Mouse (Mus musculus): ENCODE results near the gene Hoxd12.

Gene Hoxd12

DNA sequence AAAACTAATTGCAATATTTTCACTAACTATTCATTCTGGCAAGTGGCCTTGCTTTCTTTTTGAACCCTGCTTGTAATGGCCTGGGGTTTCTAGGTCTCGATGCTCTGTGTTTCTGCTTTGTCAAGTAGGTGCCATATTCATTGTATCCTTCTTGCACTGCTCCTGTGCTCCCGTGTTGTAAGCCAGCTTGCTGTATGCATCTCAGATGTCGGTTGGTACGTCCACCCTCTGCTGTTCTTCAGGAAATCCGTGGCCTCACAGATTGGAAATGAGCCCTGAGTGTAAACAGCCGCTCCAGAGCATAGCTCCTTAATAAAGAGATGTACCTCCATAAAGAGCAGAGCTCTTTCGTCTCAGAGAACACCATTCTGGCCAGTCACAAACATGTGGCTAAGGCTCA lies 32.8 kb downstream of the Hoxd12 start:
- DNase-seq (ENCODE audit: low spot score in 2 of 2): no peak

DNA sequence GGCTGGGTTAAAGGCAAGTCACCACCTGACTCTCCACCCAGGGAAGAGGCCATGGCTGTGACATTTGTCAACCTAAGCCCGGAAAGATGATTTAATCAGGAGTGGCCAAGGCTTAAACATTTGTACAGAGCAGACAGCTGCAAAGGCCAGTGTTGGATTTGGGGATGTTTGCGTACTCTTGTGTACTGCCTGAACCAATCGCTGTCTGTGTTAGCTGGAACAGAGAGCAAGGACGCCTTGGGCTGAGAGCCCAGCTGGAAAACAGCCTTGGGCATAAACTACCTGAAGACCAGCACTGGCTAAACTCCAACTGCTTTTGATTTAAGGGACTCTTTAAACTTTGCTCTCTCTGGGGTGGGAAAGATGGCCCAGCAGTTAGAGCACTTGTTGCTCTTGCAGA lies 33.9 kb downstream of the Hoxd12 start:
- DNase-seq (ENCODE audit: low spot score in 2 of 2): no peak

DNA sequence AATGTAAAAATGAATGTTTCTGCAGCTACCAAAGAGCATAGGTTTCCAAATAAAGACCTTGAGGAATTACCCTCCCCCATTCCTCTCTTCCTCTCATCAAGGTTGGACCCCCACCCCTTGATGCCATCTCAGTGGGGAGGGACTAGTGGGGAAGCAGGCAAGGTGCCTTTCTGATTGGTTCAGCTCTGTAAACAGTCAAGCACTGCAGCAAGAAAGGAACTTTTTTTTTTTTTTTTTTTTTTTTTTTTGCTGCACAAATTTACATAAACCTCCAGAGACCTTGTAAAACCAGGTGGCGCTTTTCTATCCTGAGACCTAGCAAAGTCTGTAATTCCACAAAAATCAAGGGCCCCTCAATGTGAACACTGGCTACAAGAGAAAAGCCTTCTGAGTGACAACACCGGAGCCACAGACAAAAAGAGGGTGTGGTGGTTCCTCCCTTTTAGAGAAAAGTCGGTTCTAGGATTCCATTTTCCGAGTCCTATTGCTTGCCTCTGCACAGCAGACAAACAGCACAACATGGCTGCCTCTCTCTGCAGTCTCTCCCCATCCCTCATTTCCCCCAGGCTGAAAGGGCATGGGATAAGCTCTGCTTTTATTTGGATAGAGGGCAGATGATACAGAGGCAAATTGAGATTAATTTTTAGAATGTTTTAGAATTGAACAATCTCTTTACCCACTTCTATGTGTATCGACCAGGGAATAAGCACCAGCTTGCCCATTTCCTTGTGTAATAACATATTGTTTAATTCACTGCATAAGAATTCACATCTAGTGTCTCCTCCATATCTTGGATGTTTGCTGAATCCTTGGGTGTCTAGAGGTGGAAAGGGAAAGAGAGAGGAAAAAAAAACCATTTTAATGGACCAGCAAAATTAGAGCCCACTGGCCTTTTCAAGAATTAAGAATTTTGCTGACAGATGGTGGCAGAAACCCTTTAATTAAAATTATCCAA lies 34.9 kb downstream of the Hoxd12 start:
- no peak for DNase-seq (ENCODE audit: low spot score in 2 of 2)

DNA sequence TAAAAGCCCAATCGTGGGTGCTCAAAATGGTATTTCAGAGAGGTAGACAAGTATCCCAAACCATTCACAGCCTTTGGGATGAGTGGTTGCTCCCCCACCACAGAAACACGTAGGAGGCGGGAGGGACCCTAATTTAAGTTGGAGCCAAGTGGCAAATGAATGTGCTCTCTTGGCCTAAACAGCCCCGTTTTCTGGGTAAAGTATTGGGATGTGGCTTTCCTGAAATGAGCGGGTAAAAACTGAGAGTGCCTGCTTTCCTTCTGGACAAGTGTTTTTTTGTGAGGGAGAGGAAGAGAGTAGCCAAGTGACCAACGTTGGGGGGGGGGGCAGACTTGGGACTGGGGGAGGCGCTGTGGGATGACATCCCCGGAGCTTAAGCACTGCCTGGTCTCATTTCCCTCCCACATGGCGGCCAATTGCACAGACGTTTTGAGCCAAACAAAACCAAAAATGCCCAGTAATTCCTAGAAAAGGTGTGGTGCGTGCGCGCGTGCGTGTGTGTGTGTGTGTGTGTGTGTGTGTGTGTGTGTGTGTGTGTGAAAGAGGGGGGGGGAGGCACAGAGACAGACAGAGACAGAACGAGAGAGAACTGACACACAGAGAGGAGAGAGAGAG lies 36.2 kb downstream of the Hoxd12 start:
- no peak for DNase-seq (ENCODE audit: low spot score in 2 of 2)

DNA sequence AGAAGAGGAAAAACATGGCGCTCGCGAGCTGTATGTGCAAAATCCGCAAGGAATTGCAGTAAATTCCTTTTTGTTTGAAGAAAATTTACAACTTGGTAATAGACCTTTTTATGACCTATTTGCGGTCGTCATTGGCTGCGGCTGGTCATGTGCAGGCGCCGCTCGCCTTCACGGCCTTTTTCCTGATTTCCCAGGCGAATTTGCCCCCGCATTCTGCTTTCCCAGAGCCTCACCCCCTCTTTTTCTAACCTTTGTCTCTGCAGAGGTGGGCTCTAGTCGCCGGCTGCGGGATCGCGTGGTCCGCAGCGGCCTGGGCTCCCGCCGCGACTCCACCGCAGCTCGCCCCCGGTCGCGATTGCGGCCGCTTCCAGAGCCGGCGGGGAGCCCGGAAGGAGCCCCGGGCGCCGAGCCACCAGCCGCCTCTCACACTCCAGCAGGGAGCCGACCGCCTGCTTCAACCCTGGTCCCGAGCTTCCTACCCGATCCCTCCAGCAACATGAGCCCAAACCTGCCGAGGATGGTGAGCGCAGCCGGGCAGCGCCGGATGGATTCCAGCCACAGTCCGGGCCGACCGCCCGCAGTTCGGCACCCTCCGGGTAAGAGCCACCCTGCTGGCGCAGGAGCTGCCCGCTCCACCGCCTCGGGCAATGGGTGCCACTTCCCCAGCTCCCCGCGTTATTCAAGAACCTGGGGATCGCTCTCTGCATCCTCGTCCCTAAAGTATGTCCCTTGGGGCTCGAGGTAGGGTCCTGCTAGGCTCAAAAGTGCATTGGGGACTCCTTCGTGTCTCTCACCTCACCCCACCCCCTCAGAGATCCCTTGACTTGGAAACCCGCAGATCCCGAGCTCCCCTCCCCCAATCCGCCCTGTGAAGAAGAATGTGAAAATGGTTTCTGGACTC lies 37.2 kb downstream of the Hoxd12 start, which contains the start of the genes Hoxd3 and Hoxd4:
Gene Hoxd3, plus strand, starts transcription at position 207 of the 901 bp plus-strand sequence.
Gene Hoxd4, plus strand, starts transcription at position 209 of the 901 bp plus-strand sequence.
- no peak for DNase-seq (ENCODE audit: low spot score in 2 of 2)

DNA sequence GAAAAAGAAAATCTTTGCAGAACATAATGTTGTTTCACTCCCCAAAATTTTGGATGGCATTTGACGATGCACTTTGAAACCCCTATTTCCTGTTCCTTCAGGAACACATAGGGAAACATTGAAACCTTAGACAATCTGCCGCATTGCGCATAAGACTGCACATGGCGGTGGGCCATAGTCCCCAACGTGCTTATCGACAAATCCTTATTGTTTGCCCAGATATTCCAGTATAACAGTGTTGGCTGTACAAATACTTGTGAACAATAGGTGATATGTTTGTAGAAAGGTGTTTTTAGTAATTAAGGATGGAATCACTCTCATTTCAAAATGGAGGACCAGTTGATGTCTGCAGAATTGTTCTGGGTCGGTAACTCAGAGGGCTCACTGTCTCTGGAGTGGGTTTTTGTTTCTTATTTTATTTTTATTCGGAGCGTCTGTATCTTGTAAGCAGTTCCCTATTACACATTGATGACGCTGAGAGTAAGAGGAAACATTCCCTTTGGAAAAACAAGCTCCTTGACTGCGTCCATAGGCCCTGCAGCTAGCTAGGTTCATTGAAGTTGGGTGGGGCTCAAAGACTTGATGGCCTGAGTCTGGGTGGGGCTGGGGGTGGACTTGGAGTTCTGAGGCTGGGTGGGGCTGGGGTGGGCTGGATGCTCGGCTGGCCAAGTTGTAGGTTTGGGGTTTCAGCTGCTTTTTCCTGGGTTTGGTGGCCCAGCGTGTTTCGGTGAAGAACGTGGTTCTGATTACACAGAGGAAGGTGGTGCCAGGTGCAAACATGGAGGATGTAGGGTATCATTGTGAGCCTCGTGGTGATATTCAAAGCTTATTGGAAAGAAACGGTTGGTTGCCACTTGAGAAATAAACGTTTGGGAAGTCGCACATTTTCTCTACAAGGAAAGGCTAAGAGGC lies 38.7 kb downstream of the Hoxd12 start:
- no peak for DNase-seq (ENCODE audit: low spot score in 2 of 2)

DNA sequence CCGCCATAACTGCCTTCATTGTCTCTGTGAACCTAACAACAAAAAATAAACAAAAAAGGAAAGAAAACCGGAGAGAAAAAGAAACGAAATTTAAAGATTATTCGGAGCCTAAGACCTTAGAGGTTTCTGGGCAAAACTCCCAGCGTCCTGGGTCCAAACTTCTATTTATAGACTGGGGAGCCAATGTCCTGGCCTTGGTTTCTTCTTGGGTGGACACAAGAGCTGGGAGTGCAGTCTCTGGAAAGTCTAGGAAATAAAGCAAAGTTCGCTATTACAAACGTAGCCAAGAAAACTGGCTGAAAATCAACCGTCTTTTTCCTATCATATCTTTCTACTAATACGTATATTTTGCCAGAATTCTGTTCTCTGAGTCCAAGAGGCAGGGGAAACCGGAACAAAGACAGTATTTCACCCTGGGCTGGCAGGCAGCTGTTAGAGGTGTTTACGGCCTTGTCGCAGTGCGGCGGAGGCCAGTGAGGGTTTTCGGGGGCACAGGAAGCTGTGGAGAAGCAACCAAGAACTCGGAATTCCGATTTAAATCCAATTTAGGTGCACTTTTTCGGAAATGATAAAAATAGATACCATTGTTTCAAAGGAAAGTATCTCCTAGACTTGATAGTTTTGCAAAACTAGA lies 39.5 kb downstream of the Hoxd12 start:
- no peak for DNase-seq (ENCODE audit: low spot score in 2 of 2)

DNA sequence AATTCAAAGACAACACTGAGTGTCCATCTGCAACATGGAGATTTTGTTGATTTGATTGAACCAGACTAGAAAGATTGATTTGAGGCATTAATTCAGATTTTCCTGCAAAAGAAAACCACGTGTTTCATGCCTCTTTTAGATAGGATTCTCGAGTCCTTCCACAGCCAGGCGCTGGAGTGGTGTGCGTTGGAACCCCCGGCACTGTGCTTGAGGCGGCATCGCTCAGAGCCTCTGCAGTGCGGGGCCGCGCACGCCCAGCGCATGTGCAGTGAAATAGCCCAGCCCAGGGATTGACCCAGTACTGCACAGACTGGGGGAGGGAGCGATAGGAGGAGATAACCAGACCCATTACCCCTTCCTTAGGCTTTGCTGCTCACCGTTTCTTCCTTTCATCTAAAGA lies 40.1 kb downstream of the Hoxd12 start:
- no peak for DNase-seq (ENCODE audit: low spot score in 2 of 2)

DNA sequence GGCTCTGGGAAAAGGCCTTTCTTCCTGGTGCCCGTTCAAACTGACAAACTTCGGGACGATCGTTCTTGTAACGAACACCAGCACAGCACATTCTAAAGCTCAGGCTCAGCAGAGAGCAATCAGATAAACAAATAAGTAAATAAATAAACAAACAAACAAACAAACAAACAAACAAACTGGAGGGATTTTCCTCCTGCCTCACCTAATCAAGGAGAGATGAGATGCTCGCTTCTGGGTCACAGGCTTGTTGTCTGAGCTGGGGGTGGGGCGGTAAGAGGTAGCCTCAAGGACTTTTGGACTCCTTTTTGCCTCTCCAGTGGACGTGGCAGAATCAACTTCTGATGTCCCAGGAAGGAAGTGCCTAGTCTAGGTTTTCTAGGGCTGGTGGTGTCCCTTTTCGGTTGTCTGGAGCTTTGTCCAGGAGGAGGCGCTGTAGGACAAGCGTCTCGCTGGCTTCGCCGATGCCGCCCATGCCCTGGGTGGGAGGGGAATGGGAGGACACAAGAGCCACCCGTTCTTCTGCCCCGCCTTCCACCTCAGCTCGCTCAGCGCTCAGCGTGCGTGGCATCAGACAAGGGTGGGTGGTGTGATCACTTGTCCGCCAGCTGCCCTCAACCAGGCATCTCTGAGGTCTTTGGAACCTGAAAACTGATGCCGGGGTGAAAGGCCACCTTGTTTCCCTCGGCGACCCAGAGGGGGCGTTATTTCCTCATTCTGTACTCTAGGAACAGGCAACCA lies 40.9 kb downstream of the Hoxd12 start:
- DNase-seq (ENCODE audit: low spot score in 2 of 2): peak; percentile 68 to 88

DNA sequence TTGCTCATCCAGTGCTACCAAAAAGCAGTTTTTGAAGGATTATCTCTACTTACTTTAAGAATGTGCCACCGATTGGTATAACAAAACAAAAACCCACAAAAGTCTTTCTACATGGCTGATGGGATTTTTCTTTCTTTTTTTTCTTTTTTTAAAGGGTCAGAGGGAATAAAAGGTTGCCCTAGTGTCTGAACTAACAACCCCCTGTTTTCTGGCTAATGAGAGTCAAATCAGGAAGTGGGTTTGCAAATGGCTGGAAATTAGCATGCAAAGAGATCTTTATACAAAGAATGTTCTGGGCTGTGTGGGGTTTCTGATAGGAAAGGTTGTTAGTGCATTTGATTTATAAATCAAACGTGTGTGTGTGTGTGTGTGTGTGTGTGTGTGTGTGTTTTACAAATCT lies 45.6 kb downstream of the Hoxd12 start:
- DNase-seq (ENCODE audit: low spot score in 2 of 2): no peak

DNA sequence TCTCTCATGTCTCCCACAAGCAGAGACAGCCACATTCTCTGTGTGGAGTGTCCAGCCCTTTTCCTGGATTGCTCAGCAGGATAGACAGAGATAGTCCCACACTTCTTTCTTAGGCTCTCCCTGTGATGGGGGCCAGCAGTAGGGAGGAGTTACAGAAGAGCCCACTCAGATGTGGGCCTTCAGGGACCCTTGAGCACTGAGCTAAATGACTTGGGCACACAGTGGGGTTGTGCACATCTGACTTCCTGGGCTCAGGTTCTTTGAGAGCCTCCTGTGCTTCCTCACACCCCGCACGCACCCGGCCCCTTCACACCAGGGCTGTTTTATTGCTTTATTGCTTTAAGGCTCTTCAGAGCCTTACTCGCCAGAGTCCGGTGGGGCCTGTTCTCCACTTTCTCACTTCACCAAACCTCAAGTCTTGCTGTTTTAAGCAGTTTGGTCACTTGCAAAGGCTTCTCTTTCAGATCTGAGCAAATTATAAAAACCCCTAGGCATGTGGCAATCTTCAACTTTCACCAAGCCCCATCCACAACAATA lies 46.2 kb downstream of the Hoxd12 start:
- DNase-seq (ENCODE audit: low spot score in 2 of 2): no peak

DNA sequence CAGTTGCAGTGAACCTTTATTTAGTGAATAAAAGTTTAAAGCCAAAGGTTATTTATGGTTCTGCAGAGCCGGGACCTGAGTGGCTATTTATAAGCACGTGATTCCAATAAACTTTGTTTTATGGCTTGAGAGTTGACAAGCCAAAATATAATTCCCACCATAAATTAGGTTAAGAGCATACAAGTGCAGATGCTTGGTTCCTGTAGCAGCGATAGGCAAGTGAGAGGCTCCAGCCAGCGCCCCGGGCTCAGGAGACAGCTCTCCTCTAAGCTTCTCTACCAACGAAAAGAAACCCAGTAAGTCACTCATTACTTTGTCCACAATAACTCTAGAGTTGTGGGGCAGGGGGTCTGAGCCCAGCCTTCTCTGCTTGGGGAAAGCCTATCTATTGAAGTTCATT lies 47.1 kb downstream of the Hoxd12 start:
- DNase-seq (ENCODE audit: low spot score in 2 of 2): no peak

DNA sequence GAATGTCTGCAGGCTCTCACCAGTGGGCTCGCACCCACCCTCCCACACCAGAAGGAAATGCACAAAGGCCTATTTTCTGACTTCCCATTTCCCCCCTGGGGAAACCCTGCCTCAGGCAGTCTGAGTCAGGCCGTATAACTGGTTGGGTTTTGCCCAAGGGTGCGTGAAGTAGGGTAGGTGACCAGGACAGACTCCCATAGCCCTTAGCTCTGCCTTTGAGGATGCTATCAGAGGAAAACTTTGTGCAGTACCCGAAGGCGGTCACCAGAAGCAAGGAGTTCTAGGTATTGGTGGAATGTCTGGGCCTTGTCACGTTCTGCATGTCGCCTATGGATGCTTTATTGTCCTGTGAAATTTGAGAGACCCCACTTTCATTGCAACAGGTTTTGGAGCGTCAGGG lies 48.1 kb downstream of the Hoxd12 start:
- no peak for DNase-seq (ENCODE audit: low spot score in 2 of 2)

DNA sequence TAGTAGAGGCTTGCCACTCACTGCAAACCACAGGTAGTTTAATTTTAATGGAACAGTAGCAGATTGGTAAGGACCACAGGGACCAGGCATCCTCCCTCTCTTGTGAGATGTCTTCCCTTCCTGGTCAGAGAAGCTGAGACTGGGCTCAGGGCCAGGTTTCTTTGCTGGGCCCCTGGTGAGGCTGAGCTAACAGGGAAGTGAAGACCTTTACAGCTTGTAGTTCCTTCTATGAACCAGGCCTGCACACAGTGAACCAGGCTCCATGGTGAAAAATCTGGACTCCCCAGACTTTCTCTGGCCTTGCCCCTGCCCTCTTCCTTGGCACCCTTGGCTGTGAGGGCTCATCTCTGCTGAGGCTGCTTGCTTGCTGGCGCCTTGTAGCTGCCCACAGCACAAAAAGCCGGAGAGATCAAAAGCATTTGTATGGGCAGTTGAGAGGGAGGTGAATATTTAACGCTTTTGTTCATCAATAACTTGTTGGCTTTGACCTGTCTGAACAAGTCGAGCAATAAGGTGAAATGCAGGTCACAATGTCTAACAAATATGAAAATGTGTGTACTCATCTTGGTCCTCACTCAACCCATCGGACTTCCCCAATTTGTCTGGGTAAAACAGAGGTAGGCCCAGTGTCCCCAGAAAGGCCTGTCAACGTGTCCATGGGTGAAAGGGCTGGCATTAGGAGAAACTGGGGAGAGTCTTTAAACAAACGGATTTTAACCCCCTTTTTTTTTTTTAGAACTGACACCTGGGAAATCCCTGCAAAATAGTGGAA lies 49.6 kb downstream of the Hoxd12 start:
- no peak for DNase-seq (ENCODE audit: low spot score in 2 of 2)

DNA sequence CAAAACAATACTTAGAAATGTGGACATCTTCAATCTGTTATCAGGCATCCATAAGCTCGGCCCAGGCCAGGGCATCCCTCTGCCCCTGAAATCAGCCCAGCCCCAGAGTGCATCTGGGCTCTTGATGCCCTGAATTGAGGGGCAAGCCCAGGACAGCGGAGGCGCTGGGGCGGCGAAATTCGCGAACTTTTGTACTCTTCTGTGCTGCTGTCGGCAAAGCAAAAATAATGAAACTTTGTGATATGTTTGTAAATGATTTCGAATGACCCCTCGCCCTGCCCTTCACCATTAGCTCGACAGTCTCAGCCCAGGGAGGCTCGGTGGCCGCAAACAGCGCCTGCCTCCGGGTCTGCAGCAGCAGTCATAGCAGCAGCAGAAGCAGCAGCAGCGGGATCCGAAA lies 50.4 kb downstream of the Hoxd12 start:
- no peak for DNase-seq (ENCODE audit: low spot score in 2 of 2)

DNA sequence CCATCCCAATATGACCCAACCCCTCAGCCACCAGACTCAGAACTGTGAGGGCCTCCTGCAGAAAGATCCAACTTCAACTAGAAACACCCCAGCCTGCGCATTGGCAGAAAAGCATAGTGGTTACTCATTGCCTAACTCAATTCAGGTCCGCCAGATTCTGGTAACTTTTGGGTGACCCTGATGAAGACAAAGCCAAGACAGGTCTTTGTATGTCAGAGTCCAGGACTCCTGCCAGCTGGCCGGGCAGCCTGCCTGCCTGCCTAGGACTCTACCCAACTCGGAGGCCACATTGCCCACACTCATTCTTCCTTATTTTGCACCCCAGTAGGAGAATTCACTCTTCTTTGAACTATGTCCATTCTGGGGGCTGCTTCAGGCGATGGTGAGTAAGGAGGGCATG lies 51.7 kb downstream of the Hoxd12 start, which contains the start of gene Gm28230:
Gene Gm28230, plus strand, starts transcription at position 178 of the 400 bp plus-strand sequence.
- no peak for DNase-seq (ENCODE audit: low spot score in 2 of 2)

DNA sequence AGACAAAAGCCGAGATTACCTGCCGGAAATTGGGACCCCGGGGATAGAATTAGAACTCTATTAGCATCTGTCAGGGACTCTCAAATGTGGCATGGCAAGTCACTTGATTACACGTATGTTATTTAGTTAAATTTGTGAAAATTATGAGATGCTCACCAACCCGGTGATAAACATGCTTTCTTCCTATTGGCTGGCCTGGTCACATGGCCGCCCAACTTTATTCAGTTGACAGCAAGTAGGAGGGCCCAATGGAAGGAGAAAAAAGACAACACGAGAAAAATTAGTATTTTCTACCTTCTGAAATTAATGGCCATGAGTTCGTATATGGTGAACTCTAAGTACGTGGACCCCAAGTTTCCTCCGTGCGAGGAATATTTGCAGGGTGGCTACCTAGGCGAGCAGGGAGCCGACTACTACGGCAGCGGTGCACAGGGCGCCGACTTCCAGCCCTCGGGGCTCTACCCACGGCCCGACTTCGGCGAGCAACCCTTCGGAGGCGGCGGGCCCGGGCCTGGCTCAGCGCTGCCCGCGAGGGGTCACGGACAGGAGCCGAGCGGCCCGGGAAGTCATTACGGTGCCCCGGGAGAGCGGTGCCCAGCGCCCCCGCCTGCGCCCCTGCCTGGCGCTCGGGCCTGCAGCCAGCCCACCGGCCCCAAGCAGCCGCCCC lies 52.3 kb downstream of the Hoxd12 start:
- DNase-seq (ENCODE audit: low spot score in 2 of 2): no peak
